16 mouse cellular contexts compared by ENCODE assay signal in the genomic region with DNA sequence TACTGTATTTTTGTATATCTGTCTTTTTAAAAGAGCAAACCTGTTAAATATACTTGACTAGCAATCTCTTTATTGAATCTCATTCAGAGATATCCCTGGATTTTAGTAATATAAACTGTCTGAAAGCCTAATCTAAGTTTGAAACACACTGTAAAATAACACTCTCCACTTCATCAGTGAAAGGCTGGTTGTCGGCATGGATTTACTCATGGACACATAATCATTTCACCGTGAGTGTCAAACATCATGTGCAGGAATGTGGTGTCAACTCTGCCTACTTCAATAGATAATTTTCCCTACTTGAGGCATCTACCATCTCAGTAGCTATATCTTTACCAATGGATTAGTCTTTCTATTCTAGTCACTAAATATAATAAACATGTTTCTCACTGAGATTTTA.
"Had no signal": no experiment of that assay in that cellular context is flagged by ENCODE, and none has a peak within 500 bp of the region (broad histone marks: within the 10 kb centered on the region; RNA-seq: fewer than 3 reads in every experiment).

No protein-coding gene starts in this region.

- H3K4me3 ChIP-seq: neural tube, embryonic 13.5 days; neural tube, embryonic 15.5 days; stomach, embryonic 15.5 days had no signal

- DNase-seq: retina, postnatal 1 day; right cerebral cortex, adult 18-20 months; right cerebral cortex, postnatal 14 days; right cerebral cortex, postnatal 25 days; right cerebral cortex, postnatal 4 days; spleen, adult 18-20 months; thymus, adult 18-20 months; thymus, adult 2 months; thymus, postnatal 14 days; thymus, postnatal 25 days; thymus, postnatal 36 days; thymus, postnatal 4 days had no signal

- H3K27ac ChIP-seq: neural tube, embryonic 13.5 days; neural tube, embryonic 15.5 days; stomach, embryonic 15.5 days; stomach, postnatal 0 days had no signal

- H3K9me3 ChIP-seq: neural tube, embryonic 13.5 days; neural tube, embryonic 15.5 days; stomach, embryonic 15.5 days had no signal

- H3K36me3 ChIP-seq: neural tube, embryonic 13.5 days; neural tube, embryonic 15.5 days; stomach, embryonic 15.5 days had no signal

- H3K9ac ChIP-seq: neural tube, embryonic 13.5 days; neural tube, embryonic 15.5 days; stomach, embryonic 15.5 days had no signal

- H3K4me1 ChIP-seq: neural tube, embryonic 13.5 days; neural tube, embryonic 15.5 days; stomach, embryonic 15.5 days had no signal

- H3K27me3 ChIP-seq: neural tube, embryonic 13.5 days; neural tube, embryonic 15.5 days; stomach, embryonic 15.5 days had no signal

- H3K4me2 ChIP-seq: neural tube, embryonic 13.5 days; neural tube, embryonic 15.5 days; stomach, embryonic 15.5 days had no signal
